Mouse (Mus musculus) CH12F3 (cell line): ENCODE measurements around the gene Tubg1.

Source experiments
- in situ Hi-C: fragments of 300-500 bp; cut with MboI; formaldehyde crosslinking; loops from 2 replicates; pipeline ENCODE4 v1.14.3; 2020; ENCODE audit warnings: low sequenced_read_pairs

Tubg1 gene

GRCm38 (mm10) chr11:101164677-101165580 lies 45.2 kb downstream of the Tubg1 start:
- in situ Hi-C loops: no loop called here

GRCm38 (mm10) chr11:101166357-101166756 lies 46.6 kb downstream of the Tubg1 start:
- in situ Hi-C loops: no loop called here

- in situ Hi-C loops: no loop called here
Measured at GRCm38 (mm10) chr11:101167211-101167962, 47.6 kb downstream of the Tubg1 start.

GRCm38 (mm10) chr11:101167963-101168300 lies 48.2 kb downstream of the Tubg1 start:
- in situ Hi-C loops: no loop called here

GRCm38 (mm10) chr11:101168301-101168980 lies 48.7 kb downstream of the Tubg1 start:
- in situ Hi-C loops: no loop called here

GRCm38 (mm10) chr11:101169301-101170107 lies 49.8 kb downstream of the Tubg1 start:
- in situ Hi-C loops: no loop called here

- in situ Hi-C loops: no loop called here
Measured at GRCm38 (mm10) chr11:101170354-101170810, 50.6 kb downstream of the Tubg1 start, which contains the start of gene Cntnap1. Gene Cntnap1 (plus strand): TSS chr11:101170523.

- in situ Hi-C loops: no loop called here
Measured at GRCm38 (mm10) chr11:101170811-101171610, 51.3 kb downstream of the Tubg1 start, which contains the start of gene Plekhh3. Gene Plekhh3 (minus strand): TSS chr11:101171351.

- in situ Hi-C loops: no loop called here
Measured at GRCm38 (mm10) chr11:101171721-101172433, 52.1 kb downstream of the Tubg1 start.

GRCm38 (mm10) chr11:101172434-101172815 lies 52.7 kb downstream of the Tubg1 start:
- in situ Hi-C loops: no loop called here

GRCm38 (mm10) chr11:101173112-101173511 lies 53.4 kb downstream of the Tubg1 start:
- in situ Hi-C loops: no loop called here

GRCm38 (mm10) chr11:101173631-101174388 lies 54.1 kb downstream of the Tubg1 start:
- in situ Hi-C loops: no loop called here

- in situ Hi-C loops: no loop called here
Measured at GRCm38 (mm10) chr11:101174389-101174745, 54.6 kb downstream of the Tubg1 start.

GRCm38 (mm10) chr11:101174851-101175628 lies 55.3 kb downstream of the Tubg1 start, which contains the start of gene Ccr10:
Gene Ccr10 (minus strand): TSS chr11:101175443.
- in situ Hi-C loops: no loop called here

GRCm38 (mm10) chr11:101175636-101176116 lies 55.9 kb downstream of the Tubg1 start:
- in situ Hi-C loops: no loop called here
